Comparison of ENCODE assay signal across 12 mouse cellular contexts in the genomic region with DNA sequence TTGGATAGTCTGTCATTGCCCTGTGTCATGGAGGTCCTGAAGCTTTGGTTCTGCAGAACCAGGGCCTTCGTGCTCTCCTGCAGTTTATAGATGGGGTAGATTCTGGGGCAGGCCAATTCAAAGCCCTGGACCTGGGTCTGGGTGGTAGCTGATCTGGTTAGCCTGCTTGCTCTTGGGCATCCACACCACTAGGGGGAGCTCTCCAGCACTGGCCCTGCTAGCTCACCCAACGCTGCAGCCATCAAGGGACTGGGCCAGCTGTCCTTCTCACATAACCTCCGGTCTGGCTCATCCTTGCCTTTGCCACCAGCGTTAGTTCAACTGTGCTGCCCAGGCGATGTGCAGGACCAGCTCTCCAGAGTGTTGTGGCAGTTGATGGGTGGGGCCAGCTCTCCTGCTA. TPM values are rescaled to one million over a fixed set of nuclear protein-coding genes. Genes with fewer than 3 reads are reported as not detected.
DNase-seq lines count a peak whose midpoint lies in the region; ATAC-seq and TF ChIP-seq lines count a peak whose summit lies in the region.
"Had no signal": no experiment of that assay in that cellular context is flagged by ENCODE, and none has a peak within 500 bp of the region (broad histone marks: within the 10 kb centered on the region; RNA-seq: fewer than 3 reads in every experiment).

No protein-coding gene starts in this region.

- peak; percentile 19 for DNase-seq in gastrocnemius, postnatal 10 days
- no peak for DNase-seq in gastrocnemius, postnatal 36 days
- DNase-seq in lung, adult 2 months: no peak
- no peak for DNase-seq in lung, adult 18-20 months
- DNase-seq in kidney, adult 11 months: no peak
- no peak for DNase-seq in T-cell, adult 2 months (ENCODE audit: low spot score)
- DNase-seq: embryo, embryonic 11 days; midbrain, embryonic 14.5 days had no signal

- TF ChIP-seq POLR2A in lung, adult 2 months (IDR thresholded peaks at IDR 0.05; ENCODE audit: borderline replicate concordance, extremely low read depth, low read depth, low read length): no peak

- intact Hi-C loops in gastrocnemius, postnatal 36 days (cut with DNase I): loop anchor here (10.0 kb wide), 1 partner anchor 520 kb away; no protein-coding TSS in a partner anchor

- 81% methylated on average over 5 of the region's 5 CpGs for WGBS in lung, adult 2 months
- 80% methylated on average over 5 of the region's 5 CpGs for WGBS in intestine, postnatal 0 days

- ATAC-seq in intestine, postnatal 0 days: no peak

- no peak overlapping the region for H3K4me2 ChIP-seq in intestine, postnatal 0 days (replicated peaks; ENCODE audit: low read depth)
- H3K4me2 ChIP-seq: lung, embryonic 15.5 days; neural tube, embryonic 13.5 days had no signal

- no peak overlapping the region for H3K4me3 ChIP-seq in lung, adult 2 months (replicated peaks; ENCODE audit: extremely low read depth, low read depth, low read length)
- H3K4me3 ChIP-seq in E14TG2a.4 (replicated peaks; ENCODE audit: low read length): no peak overlapping the region
- no peak overlapping the region for H3K4me3 ChIP-seq in intestine, postnatal 0 days (ENCODE audit: low read depth, low read length)
- H3K4me3 ChIP-seq: lung, embryonic 15.5 days; neural tube, embryonic 13.5 days had no signal

- peaks cover 5% of the 10 kb centered on the region for H3K4me1 ChIP-seq in lung, adult 2 months (ENCODE audit: control insufficient read depth, insufficient read depth, low read length)
- peaks cover 26% of the 10 kb centered on the region for H3K4me1 ChIP-seq in E14TG2a.4 (replicated peaks; ENCODE audit: low read depth, low read length)
- H3K4me1 ChIP-seq in intestine, postnatal 0 days (replicated peaks; ENCODE audit: control insufficient read depth, insufficient read depth, low read length): no peaks in the 10 kb centered on the region

- no peak overlapping the region for H3K27ac ChIP-seq in intestine, postnatal 0 days (ENCODE audit: low read depth, low read length)
- H3K27ac ChIP-seq: lung, embryonic 15.5 days; neural tube, embryonic 13.5 days had no signal

- peak; percentile 45 for TF ChIP-seq CTCF in lung, adult 2 months (IDR thresholded peaks at IDR 0.05; ENCODE audit: insufficient read depth, low read length)
- peak; percentile 55 for TF ChIP-seq CTCF in E14TG2a.4 (conservative IDR thresholded peaks at IDR 0.05; ENCODE audit: low read length)
- TF ChIP-seq CTCF in intestine, postnatal 0 days (IDR thresholded peaks at IDR 0.05; ENCODE audit: low read depth): peak; percentile 57

- no peak overlapping the region for H3K9ac ChIP-seq in intestine, postnatal 0 days (ENCODE audit: low read depth, low read length)
- H3K9ac ChIP-seq: lung, embryonic 15.5 days; neural tube, embryonic 13.5 days had no signal

- no peaks in the 10 kb centered on the region for H3K36me3 ChIP-seq in E14TG2a.4 (ENCODE audit: insufficient read depth, low read length)
- H3K36me3 ChIP-seq in intestine, postnatal 0 days (ENCODE audit: control insufficient read depth, insufficient read depth): no peaks in the 10 kb centered on the region
- H3K36me3 ChIP-seq: lung, embryonic 15.5 days; neural tube, embryonic 13.5 days had no signal

- H3K27me3 ChIP-seq in E14TG2a.4 (ENCODE audit: insufficient read depth, low read length): no peaks in the 10 kb centered on the region
- H3K27me3 ChIP-seq in intestine, postnatal 0 days (replicated peaks; ENCODE audit: control insufficient read depth, insufficient read depth, low read length): no peaks in the 10 kb centered on the region
- H3K27me3 ChIP-seq: lung, embryonic 15.5 days; neural tube, embryonic 13.5 days had no signal

- no peaks in the 10 kb centered on the region for H3K9me3 ChIP-seq in E14TG2a.4 (ENCODE audit: low read length)
- H3K9me3 ChIP-seq in intestine, postnatal 0 days (ENCODE audit: control insufficient read depth): no peaks in the 10 kb centered on the region
- H3K9me3 ChIP-seq: lung, embryonic 15.5 days; neural tube, embryonic 13.5 days had no signal

RNA-seq across cellular contexts. Expression of gene Psma1, which starts 18.8 kb away (rescaled TPM):
- 100 to 1,000 TPM; 108 to 114 TPM for total RNA-seq in gastrocnemius, postnatal 10 days (2021)
- total RNA-seq in gastrocnemius, postnatal 36 days (2021): 10 to 100 TPM; 83.4 to 89.1 TPM
- polyA plus RNA-seq in lung, adult 2 months (2012; rRNA removed): 49.9 and 84.0 TPM in 2 replicates
- polyA plus RNA-seq in intestine, postnatal 0 days (2015; fragmentation: Nextera tagmentation; extraction: Ambion mirVana): 205 and 212 TPM in 2 replicates

RNA-seq across cellular contexts. Expression of gene Copb1, which starts 40.2 kb away (rescaled TPM):
- 10 to 100 TPM; 43.9 to 48.7 TPM for total RNA-seq in gastrocnemius, postnatal 10 days (2021)
- total RNA-seq in gastrocnemius, postnatal 36 days (2021): 10 to 100 TPM; 20.3 to 23.3 TPM
- polyA plus RNA-seq in lung, adult 2 months (2012; rRNA removed): 32.3 and 33.5 TPM in 2 replicates
- polyA plus RNA-seq in intestine, postnatal 0 days (2015; fragmentation: Nextera tagmentation; extraction: Ambion mirVana): 137 and 140 TPM in 2 replicates
